Mouse (Mus musculus) left cerebral cortex, postnatal 14 days (tissue): ENCODE results near the gene Ccdc8. TPM values are rescaled to one million over a fixed set of nuclear protein-coding genes. Genes with fewer than 3 reads are reported as not detected.
A peak's percentile ranks its signal among the peaks of the same experiment; 100 is the strongest.

Source experiments
- DNase-seq, 2 experiments: peaks; one replicate each; pipeline ENCODE4 v3.0.0; 2021 to 2022; ENCODE audit warnings: low spot score in 2 of 2, mixed read lengths in 1 of 2
- intact Hi-C: fragments of 180-260 bp; cut with DNase I; formaldehyde crosslinking; loops from one replicate; pipeline ENCODE4 v1.15.1; 2025
- total RNA-seq, 2 experiments: library from RNA; stranded (reverse); gene quantifications; 2 replicates each; pipeline ENCODE4 v1.2.3; 2021

Gene Ccdc8
- total RNA-seq, 2 experiments from 2014 or later = 3.0 TPM

- DNase-seq = no peak
- intact Hi-C loops = no loop called here
These were observed 24.1 kb upstream of the Ccdc8 start for GRCm38 (mm10) chr7:16968414-16968813.

- DNase-seq = no peak
- intact Hi-C loops = no loop called here
These were observed 21.3 kb upstream of the Ccdc8 start for GRCm38 (mm10) chr7:16971160-16971559.

GRCm38 (mm10) chr7:16974018-16974417 lies 18.5 kb upstream of the Ccdc8 start:
- no peak for DNase-seq
- intact Hi-C loops = no loop called here

- intact Hi-C loops = no loop called here
These were observed 16.2 kb upstream of the Ccdc8 start for GRCm38 (mm10) chr7:16976298-16976697.

GRCm38 (mm10) chr7:16978173-16978572 lies 14.3 kb upstream of the Ccdc8 start:
- intact Hi-C loops = no loop called here
- DNase-seq = no peak

More at GRCm38 (mm10) chr7:16976298-16976697, 16.2 kb upstream of the Ccdc8 start:
- no peak for DNase-seq

- DNase-seq = no peak
- intact Hi-C loops = no loop called here
These were observed 13.9 kb upstream of the Ccdc8 start for GRCm38 (mm10) chr7:16978593-16978992.

- intact Hi-C loops = no loop called here
- DNase-seq = no peak
These were observed 12.2 kb upstream of the Ccdc8 start for GRCm38 (mm10) chr7:16980348-16980747.

GRCm38 (mm10) chr7:16982859-16983568 lies 9.5 kb upstream of the Ccdc8 start, which contains the start of gene Gm42372:
TSS of gene Gm42372 (plus strand) at chr7:16983086.
- peak; percentile 92 to 93 for DNase-seq
- intact Hi-C loops = no loop called here

GRCm38 (mm10) chr7:16987541-16988149 lies 4.9 kb upstream of the Ccdc8 start:
- DNase-seq = no peak
- intact Hi-C loops = no loop called here

- no peak for DNase-seq
- intact Hi-C loops = no loop called here
These were observed 4.1 kb upstream of the Ccdc8 start for GRCm38 (mm10) chr7:16988405-16988804.

- intact Hi-C loops = no loop called here
- no peak for DNase-seq
These were observed 2.3 kb upstream of the Ccdc8 start for GRCm38 (mm10) chr7:16990006-16990744.

GRCm38 (mm10) chr7:16991681-16992450 lies 642 bp upstream of the Ccdc8 start:
- intact Hi-C loops = no loop called here
- DNase-seq = no peak

- intact Hi-C loops = no loop called here
- DNase-seq = peak in 1 of 2 experiments; percentile 45
These were observed 1.3 kb downstream of the Ccdc8 start for GRCm38 (mm10) chr7:16993651-16994399.

- intact Hi-C loops = no loop called here
- no peak for DNase-seq
These were observed 1.9 kb downstream of the Ccdc8 start for GRCm38 (mm10) chr7:16994400-16994799.

GRCm38 (mm10) chr7:16995345-16995744 lies 2.8 kb downstream of the Ccdc8 start:
- intact Hi-C loops = no loop called here
- DNase-seq = no peak

- no peak for DNase-seq
- intact Hi-C loops = loop anchor here (1.0 kb wide), 1 partner anchor 49 kb away; no protein-coding TSS in a partner anchor
These were observed 6.7 kb downstream of the Ccdc8 start for GRCm38 (mm10) chr7:16999233-16999632.

GRCm38 (mm10) chr7:16999650-17000049 lies 7.1 kb downstream of the Ccdc8 start:
- peak; percentile 78 to 91 for DNase-seq
- intact Hi-C loops = loop anchor here (1.0 kb wide), 1 partner anchor 49 kb away; no protein-coding TSS in a partner anchor

- intact Hi-C loops = loop anchor here (1.0 to 2.0 kb wide), 2 partner anchors 64 to 70 kb away; no protein-coding TSS in a partner anchor
- peak; percentile 88 to 90 for DNase-seq
These were observed 10.1 kb downstream of the Ccdc8 start for GRCm38 (mm10) chr7:17002375-17003195.
